Mouse (Mus musculus) yolk sac, embryonic 10.5 days (tissue): ENCODE data around the gene Cdc37.

ENCODE experiments used
- DNase-seq: peaks from one replicate; pipeline ENCODE4 v3.0.0-alpha.2; 2017; ENCODE audit warnings: low spot score

Gene Cdc37

DNA sequence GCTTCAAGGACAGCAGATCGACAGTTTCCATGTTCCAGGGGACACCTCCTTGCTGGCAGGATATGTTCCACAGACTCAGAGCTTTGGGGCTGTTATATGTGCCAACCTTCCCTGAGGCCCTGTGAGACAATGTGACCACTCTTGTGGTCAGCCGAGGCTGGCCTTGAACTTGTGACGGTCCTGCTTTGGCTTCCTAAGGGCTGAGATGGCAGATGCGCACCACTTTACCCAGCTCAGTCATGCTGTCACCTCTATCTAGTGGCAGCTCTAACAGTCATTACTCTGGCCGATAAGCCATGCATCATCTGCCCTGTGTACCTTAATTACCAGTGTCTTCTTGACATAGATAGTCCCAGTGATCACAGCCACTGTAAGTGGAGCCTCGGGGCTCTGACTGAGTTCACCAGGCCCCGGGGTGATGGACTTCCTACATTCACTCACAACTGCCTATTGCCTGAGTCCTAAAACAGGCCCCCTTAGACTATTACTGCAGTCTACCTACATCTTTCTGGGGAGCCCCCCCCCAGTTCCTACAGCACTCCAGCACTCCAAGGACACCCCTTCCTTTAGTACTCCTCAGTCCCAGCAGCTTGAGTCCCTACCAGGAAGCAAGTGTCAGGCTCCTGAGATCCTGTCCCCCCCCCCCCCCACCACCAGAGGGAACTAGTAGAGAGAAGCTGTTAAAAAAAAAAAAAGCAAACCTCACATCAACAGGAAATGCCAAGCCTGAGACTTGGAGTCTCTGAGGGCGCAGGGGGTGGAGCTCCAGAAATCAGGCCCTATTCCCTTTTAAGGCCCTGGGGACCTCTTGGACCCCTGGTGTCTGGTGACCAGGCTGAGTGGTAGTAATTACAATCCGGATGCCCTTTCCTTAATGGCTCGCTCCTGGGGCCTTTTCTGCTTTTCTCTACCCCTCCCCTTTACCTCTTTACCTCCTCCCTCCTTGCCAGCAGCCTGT is 17.6 kb upstream of the Cdc37 start:
- DNase-seq = no peak

DNA sequence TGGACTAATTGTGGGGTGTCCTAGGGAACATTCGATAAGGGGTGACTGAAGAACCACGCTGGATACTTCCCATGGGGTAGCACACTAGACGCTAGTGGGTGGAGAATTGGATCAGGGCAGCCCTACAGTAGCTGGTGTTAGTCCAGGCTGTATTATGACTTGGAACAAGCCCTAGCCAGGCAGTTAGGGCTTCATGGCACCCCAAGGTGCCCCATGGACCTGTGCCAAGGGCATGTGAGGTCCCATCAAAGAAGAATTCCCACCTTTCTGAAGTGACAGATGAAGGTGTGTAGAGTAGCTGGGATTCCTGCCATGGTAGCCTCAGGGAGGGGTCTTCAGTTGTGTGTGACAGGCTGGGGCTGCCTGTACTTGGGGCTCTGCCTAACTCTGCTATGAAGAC is 16.7 kb upstream of the Cdc37 start:
- no peak for DNase-seq

DNA sequence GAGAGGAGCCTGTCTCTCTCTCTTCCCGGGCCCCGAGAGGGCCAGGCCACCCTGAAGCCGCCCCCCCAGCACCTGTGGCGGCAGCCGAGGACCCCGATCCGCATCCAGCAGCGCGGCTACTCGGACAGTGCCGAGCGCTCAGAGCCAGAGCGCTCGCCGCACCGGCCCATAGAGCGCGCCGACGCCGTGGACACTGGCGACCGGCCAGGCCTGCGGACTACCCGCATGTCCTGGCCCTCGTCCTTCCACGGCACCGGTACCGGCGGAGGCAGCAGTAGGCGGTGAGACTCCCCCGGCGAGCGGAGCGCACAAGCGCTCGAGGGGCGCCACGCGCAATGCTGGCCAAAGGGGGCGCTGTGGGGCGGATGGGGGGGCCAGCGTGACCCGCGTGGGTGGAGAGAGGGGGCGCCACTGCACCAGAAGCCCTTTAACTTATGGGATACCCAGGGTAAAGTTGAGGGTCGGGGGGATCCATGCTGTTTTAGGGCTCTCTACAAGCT is 16.2 kb upstream of the Cdc37 start:
- no peak for DNase-seq

DNA sequence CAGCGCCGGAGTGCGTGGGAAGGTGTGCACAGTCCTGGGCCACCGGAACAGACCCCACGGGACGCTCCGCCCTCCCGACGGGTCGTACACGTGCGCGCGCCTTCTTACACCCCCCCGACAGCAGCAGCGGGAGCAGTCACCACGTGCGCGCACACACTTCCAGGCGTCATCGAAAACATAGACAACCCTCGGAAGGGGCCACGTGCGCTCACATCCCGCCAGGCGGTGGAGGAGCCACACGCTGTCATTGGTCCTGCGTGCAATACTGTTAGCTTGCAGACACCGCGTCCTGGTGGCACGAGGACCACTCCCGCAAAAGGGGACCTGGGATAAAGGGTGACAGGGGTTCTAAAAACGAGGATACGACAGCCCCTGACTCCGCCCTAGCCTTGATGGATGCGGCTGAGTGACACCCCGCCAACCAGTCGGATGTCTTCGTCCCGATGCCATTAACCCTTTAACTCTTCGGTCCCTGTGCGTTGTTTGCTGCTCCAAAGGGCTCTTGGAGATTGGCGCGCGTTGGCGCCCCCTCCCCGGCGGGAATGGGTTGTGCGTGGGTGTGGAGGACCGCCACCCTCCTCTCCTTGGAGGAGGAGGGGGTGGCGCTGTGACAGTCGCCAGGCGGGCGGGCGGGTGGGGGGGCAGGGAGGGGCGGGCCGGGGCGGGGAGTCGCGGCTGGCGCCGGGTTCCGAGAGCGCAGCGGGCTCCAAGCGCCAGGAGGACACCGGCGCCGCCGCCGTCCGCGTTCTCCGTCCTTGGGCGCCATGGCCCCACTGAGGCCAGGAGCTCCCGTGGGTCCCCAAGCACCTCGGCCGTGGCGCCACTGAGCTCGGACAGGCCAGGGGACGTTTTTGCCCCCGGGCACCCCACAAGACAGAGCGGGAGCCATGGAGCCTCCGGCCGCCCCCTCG is 15.5 kb upstream of the Cdc37 start, which contains the start of gene Pde4a:
TSS of gene Pde4a (plus strand) at position 674 of the 911 bp plus-strand sequence.
- no peak for DNase-seq

DNA sequence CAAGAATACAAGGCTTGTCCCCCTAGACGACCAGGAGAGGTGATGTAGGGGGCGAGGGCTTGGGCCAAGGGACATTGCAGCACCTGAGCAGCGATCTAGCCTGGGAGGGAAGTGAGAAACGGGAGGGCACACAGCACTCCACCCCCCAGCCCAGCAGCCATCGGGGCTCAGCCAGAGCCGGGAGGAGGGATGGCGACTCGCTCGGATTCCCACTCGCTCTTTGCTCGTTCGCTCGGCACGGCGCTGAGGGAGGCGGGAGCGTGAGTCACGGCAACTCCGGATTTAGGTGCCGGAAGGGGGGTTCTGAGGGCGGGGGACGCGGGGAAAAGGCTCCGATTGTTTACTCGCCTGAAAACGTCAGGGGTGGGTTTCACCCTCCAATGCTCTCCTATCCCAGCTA is 14.3 kb upstream of the Cdc37 start:
- DNase-seq = no peak

DNA sequence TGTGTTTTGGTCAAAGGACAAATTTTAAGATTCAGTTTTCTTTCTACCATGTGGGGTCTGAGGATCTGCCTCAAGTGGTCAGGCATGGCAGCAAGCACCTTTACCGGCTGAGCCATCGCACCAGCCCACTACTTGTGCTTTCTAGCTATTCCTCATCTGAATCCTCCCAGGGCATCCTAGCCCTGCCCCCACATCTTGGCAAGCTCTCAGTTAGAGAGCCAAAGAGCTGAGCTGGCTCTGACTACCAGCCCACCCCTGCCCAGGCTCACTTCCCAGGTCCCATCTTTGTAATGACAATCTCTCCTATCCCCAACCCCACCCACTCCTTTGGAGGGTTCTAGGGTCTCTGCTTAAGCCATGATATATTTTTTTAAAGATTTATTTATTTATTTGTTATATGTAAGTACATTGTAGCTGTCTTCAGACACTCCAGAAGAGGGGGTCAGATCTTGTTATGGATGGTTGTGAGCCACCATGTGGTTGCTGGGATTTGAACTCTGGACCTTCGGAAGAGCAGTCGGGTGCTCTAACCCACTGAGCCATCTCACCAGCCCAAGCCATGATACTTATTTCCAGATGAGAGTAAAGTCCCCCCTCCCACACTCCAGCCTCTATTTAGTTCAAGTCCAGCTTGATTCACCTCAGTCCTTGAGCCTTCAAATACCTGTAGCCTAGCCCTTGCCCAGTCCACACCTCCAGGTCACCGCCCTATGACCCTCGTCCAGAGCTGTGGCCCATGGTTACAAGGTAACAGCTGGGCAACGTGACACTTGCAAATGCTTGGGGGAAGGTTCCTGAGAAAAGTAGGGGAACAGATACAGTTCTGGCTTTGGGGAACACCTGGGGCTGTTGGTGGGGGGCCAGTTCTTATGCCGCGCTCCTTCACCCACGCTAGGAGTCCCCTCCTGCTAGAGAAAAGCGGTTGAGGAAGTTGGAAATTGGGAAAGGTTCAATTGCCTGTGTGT is 13.6 kb upstream of the Cdc37 start:
- no peak for DNase-seq

DNA sequence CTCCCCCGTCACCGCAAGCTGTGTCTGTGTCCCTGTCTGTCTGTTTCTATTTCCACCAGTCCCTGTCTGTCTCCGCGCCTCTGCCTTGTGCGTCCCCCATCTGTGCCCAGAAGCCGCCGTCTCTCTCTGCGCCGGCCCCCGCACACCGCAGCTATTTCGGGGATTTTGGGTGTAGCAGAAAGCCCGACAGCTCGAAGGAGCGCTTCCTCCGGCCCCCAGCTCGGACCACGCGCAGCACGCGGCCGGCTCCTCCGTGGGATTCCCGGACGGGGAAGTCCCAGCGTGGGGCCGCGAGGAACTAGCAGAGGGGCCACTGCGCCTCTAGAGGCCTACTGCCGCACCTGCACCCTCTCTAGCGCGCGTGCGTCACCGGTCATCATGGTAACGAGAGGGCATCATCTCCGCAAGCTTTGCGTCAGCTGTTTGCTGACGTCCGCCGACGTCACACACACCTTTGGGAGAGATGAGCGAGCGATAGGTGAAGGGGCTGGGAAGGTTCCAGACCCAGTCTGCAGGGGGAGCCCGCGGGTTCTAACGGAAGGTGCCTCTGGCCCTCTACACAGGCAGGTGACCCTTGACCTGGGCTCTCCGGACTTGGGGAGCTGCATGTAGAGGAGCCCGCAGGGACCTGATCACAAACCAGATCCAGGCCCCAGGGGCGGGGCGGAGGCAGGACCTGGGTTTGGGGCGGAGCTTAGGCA is 11.6 kb upstream of the Cdc37 start:
- peak; percentile 78 for DNase-seq

DNA sequence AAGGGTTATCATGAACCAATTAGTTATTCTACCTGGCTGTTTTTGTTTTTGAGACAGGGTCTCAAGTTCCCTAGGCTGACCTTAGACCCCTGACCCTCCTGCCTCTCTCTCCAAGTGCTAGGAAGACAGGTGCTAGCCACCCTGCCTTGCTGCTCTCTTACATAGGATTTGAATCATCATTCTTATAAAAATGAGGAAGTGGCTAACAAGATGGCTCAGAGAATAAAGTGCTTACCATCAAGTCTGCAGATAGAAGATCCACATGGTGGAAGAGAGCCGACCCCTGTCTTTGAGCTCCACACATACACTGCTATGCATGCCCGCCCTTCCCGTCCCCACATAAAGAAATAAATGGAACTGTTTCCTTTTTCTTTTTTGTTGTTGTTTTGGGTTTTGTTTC is 5.0 kb upstream of the Cdc37 start:
- no peak for DNase-seq

DNA sequence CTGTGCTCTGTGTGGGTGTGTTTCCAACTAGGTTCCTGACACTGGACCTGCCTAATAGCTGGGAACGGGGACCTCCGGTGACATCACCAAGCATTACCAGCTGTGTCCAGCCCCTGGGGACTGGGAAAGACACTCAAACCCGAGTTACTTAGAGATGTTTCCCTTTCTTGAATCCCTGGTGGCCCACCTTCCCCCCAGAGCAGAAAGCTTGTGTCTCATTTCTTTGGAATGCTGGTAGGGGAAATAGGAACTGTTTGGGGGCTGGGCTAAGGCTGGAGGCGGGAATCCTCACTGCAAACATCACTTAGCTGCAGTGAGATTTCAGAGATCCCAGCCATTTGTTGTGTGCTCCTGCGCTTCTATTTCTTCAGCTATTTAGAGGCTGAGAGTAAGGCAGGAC is 4.1 kb upstream of the Cdc37 start:
- no peak for DNase-seq

DNA sequence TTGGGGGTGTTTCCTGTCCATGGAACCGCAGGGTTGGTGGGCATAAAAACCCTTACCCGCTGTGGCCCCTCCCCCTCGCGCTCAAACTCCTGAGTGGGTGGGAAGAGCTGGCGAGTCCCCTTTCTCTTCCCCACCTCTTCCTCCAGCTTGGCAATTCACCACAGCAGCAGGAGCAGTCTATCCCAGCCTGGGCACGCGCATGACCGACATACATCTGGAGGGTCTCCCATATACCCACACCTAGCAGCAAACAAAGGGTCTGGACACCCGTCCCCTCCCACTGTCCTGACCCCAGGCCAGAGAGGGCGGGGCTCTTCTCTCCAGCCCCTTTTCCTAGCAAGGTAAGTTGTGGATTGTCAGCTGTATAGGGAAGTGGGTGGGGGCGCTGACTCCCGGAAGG is 3.5 kb upstream of the Cdc37 start:
- no peak for DNase-seq

DNA sequence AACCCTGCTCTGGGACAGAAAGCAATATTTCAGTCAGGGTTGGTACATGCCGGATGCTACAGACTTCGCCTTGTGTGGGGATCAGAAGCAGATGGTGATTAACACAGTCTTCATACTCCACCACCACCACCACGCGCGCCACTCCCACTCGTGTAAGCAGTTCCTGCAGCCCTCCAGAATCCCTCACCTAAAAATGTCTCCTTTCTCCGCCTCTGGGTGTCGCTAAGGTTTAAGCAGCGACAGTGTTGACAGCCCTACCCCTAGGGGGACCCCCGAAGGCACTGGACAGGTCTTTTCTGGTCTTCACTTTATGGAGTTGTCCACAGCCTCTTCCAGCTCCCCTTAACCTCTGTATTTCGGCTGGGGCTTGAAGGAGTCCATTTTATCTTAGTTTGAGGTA is 2.9 kb upstream of the Cdc37 start:
- no peak for DNase-seq

DNA sequence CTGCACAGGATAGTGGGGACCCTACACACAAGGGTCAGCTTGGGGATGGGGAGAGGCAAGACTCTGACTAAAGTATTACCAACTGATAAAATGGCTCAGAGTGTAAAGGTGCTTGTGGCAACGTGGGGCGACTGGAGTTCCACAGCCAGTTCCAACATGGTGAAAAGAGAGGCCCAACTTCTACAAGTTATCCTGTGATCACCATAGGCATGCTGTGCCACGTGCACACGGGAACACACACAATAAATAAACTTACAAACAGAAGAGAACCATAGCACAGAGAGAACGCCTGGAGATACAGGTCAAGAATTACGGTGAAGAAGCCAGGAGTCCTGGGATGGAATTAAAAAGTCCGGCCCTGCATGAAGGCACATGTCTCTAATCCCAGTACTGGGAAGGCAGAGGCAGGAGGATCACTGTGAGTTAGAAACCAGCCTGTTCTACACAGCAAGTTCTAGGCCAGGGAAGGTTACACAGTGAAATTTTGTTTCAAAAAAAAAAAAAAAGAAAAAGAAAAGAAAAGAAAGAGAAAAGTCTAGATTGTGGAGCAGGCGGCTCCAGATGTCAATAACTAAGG is 617 bp downstream of the Cdc37 start:
- no peak for DNase-seq

DNA sequence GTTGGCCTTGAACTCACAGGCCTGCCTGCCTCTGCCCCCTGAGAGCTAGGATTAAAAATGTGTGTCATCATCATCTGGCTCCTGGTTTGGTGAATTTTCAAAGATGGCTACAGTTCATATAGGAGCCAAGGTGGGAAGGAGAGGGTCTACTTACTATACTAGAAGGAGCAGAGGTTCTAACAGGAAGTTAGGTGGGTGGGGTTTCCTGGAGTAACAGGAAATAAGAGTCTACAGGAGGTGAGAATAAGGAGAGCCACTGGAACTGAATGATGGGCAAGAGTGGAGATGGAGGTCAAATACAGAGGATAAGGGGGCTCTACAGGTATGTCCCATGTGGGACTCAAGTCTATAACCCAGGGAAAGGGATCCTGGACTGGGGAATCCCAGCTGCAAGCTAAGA is 1.4 kb downstream of the Cdc37 start:
- DNase-seq = no peak

DNA sequence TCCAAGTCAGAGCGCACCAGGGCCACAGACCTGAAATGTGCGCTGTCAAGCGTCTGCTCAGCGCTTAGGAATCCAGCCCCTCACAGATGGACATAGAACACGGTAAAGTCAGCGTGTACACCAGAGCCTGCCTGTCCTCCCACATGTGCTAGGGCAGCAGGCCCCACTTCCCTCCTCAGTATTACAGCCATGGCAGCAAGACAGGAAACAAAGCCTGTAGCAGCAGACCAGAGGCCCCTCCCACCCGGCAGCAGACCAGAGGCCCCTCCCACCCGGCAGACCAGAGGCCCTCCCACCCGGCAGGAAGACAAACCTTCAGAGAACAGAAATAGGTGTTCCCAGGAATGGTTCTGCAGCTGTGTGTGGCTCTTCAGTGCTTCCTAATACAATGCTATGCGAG is 3.1 kb downstream of the Cdc37 start:
- DNase-seq = peak; percentile 73

DNA sequence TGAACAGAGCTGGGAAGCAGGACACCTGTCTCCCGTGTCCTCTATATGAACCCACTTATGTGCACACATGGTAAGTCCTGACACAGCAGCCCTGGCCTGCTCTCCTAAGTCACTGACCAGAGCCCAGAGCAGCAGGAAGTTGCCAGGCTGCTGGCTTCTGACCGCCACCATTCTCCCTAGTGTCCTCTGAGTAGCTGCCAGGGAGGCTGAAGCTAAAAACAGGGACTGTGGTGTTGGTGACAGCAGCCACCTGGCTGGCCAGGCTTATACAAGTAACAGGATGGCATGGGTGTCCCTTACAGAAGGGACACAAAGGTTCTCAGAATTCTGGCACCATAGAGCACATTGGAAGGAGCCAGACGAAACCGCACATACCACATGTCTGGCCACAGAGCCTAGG is 4.4 kb downstream of the Cdc37 start:
- DNase-seq = no peak

DNA sequence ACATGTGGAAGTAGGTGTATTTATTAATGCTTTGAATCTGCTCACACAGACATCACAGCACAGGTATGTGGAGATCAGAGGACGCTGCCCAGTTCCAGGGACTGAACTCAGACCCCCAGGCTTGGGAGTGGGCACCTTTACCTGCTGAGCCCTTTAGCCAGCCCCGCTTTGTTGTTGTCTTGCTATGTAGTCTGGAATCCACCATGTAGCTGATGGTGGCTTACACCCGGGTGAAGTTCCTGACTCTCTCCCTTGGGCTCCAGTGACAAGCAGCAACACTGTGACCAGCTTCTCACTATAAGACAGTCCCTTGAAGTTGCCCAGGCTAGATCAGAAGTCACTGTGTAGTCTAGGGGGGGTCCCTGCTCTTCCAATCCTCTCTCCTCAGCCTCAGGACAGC is 5.4 kb downstream of the Cdc37 start:
- DNase-seq = no peak

DNA sequence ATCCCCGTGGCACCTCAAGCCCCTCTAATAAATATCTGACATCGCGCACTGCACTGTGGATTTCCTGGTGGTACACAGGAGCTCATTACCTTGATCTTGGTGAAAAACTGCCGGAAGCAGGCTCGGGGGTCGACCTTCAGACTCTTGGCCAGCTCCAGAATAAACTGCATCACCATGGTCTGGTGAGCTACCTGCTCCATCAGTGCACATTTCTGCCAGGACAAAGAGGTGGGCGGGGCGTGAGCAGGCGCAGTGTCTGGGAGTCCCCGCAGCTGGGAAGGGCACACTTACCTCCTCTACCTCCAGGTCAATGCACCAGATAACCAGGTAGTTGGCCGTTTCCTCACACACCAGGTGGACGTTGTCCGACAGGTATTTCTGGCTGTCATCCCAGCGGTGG is 7.9 kb downstream of the Cdc37 start:
- no peak for DNase-seq

DNA sequence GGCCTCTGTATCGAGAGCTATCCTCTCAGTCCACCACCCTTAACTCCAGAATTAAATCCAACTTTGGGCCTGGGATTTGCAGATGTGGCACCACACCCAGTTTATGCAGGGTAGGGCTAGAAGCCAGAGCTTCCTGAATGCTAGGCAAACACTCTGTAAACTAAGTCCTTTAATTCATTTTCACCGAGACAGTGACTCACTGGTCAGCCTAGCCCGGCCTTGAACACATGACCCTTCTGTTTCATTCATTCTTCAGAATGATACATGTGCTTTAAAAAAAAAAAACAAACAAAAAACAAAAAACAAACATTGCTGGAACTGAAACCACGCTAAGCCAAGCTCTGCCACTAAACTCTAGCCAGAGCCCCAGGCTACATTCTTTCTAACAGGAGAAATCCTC is 11.4 kb downstream of the Cdc37 start:
- DNase-seq = no peak

DNA sequence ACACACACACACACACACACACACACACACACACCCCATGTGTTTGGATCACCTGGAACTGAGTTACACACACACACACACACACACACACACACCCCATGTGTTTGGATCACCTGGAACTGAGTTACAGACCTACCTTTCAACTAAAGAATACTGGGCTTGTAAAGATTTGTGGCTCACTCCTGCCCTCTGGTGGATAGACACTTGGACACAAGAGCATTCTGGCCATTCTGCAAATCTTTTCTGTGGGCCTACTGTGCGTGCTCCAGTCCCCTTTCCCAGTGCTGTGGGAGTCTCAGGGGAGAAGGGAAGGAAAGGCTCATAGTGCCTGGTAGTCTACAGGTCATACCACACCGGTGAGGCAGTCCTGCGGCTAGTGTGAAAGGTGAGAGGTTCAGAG is 12.6 kb downstream of the Cdc37 start:
- no peak for DNase-seq

DNA sequence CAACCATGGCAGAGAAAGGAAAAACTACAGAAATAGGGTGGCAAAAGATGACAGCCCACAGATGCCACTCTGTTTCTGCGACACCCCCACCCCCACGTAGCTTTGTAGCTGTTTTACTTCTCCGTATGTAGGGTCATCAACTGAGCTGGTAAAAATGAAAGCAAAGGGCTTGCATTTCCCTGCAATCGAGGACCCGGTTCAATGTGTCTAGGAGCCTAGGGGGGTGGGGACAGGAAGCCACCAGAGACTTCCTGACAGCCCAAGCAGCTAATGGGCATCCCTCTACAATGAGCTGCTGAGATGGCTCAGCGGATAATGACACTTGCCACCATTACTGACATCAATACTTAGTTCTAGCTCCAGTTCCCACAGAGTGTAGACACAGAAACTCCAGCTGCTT is 13.4 kb downstream of the Cdc37 start:
- no peak for DNase-seq

DNA sequence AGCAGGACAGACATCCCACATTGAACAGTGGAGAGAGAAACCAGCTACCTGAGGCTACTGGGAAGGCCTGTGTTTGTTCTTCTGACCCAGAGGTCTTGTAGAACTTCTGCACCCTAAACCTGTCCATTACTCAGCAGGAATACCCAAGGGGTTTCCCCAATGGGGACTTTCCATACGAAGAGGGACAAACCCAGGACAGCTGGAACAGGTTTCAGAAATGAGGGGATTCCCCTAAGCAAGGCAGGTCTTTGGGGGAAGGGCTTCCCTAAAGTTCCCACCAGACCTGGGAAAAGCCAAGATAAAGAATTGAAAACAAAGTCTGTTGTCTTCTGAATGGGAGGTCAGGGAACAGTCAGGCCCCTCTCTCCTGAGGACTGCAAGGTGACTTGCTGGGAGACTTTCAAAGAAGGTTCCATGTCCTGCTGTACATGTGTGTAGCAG is 13.8 kb downstream of the Cdc37 start:
- no peak for DNase-seq
